Mouse (Mus musculus): ENCODE results near the gene Dnase2a. TPM values are rescaled to one million over a fixed set of nuclear protein-coding genes. Genes with fewer than 3 reads are reported as not detected.

Gene Dnase2a
- 14.8 and 15.4 TPM in 2 replicates for polyA plus RNA-seq (2016; fragmentation: Nextera tagmentation; extraction: Ambion mirVana)

GRCm38 (mm10) chr8:84908421-84909161, at the start of gene Dnase2a:
Gene Dnase2a (plus strand): TSS chr8:84908560.
- H3K27me3 ChIP-seq = peaks cover 44% of the 10 kb centered on the region
- peak within 1 kb of the TSS; percentile 51 for H3K4me3 ChIP-seq
- H3K9ac ChIP-seq = peak within 1 kb of the TSS; percentile 63
- peak; percentile 67; the same call in 1 of the 2 replicates for ATAC-seq (ENCODE audit: insufficient number of reproducible peaks, insufficient read depth, low FRiP score, low TSS enrichment)
- H3K36me3 ChIP-seq = no peaks in the 10 kb centered on the region; the same call in 1 of the 2 replicates
- H3K27ac ChIP-seq = peak within 1 kb of the TSS; percentile 58
- no peaks in the 10 kb centered on the region for H3K9me3 ChIP-seq
- peak within 1 kb of the TSS; percentile 68 for H3K4me2 ChIP-seq (replicated peaks)
- peaks cover 23% of the 10 kb centered on the region for H3K4me1 ChIP-seq
- WGBS = under 1% methylated on average over 45 of the region's 45 CpGs

- H3K9me3 ChIP-seq = no peaks in the 10 kb centered on the region
- H3K9ac ChIP-seq = peak within 1 kb of the TSS; percentile 59
- H3K27ac ChIP-seq = no peak within 1 kb of the TSS
- peak within 1 kb of the TSS; percentile 39 for H3K4me3 ChIP-seq
- H3K27me3 ChIP-seq = 0 out of 2 replicates have a peak, but pooled peaks cover 4% of the 10 kb centered on the region
- 14% methylated on average over 45 of the region's 46 CpGs for WGBS
- peak; percentile 19; the same call in 1 of the 2 replicates for ATAC-seq (ENCODE audit: insufficient number of reproducible peaks, insufficient read depth, low FRiP score, low TSS enrichment)
- peak within 1 kb of the TSS; percentile 88 for H3K4me2 ChIP-seq (replicated peaks)
- peaks cover 11% of the 10 kb centered on the region; the same call in 1 of the 2 replicates for H3K4me1 ChIP-seq
- H3K36me3 ChIP-seq = peaks cover 30% of the 10 kb centered on the region
Measured at GRCm38 (mm10) chr8:84871376-84872308, 36.7 kb upstream of the Dnase2a start, which contains the start of gene Syce2. Gene Syce2 (plus strand): TSS chr8:84872111.

GRCm38 (mm10) chr8:84872309-84872965, 35.9 kb upstream of the Dnase2a start:
- Histone ChIP-seq H3K4me2 (replicated peaks) (peak overlapping the region; percentile 88), H3K4me3 (peak overlapping the region; percentile 39), H3K4me1 (peaks cover 11% of the 10 kb centered on the region; the same call in 1 of the 2 replicates), H3K27ac (no peak overlapping the region), H3K9me3 (no peaks in the 10 kb centered on the region), H3K27me3 (0 out of 2 replicates have a peak, but pooled peaks cover 4% of the 10 kb centered on the region), H3K9ac (peak overlapping the region; percentile 59), H3K36me3 (peaks cover 22% of the 10 kb centered on the region)
- WGBS = 3% methylated on average over 54 of the region's 54 CpGs
- ATAC-seq (ENCODE audit: insufficient number of reproducible peaks, insufficient read depth, low FRiP score, low TSS enrichment) = peak; percentile 65

- Histone ChIP-seq H3K4me3 (peak overlapping the region; percentile 39), H3K9ac (peak overlapping the region; percentile 59; the same call in 1 of the 2 replicates), H3K36me3 (peaks cover 16% of the 10 kb centered on the region), H3K4me1 (peaks cover 11% of the 10 kb centered on the region; the same call in 1 of the 2 replicates), H3K4me2 (replicated peaks) (peak overlapping the region; percentile 88), H3K27ac (no peak overlapping the region), H3K27me3 (0 out of 2 replicates have a peak, but pooled peaks cover 4% of the 10 kb centered on the region), H3K9me3 (no peaks in the 10 kb centered on the region)
- WGBS = 63% methylated on average over 4 of the region's 4 CpGs
- ATAC-seq (ENCODE audit: insufficient number of reproducible peaks, insufficient read depth, low FRiP score, low TSS enrichment) = no peak
Measured at GRCm38 (mm10) chr8:84873016-84873415, 35.3 kb upstream of the Dnase2a start.

GRCm38 (mm10) chr8:84874339-84874738, 34.0 kb upstream of the Dnase2a start:
- Histone ChIP-seq H3K9ac (no peak overlapping the region), H3K27me3 (0 out of 2 replicates have a peak, but pooled peaks cover 4% of the 10 kb centered on the region), H3K4me1 (peaks cover 11% of the 10 kb centered on the region; the same call in 1 of the 2 replicates), H3K4me2 (replicated peaks) (no peak overlapping the region), H3K27ac (no peak overlapping the region), H3K4me3 (no peak overlapping the region), H3K9me3 (no peaks in the 10 kb centered on the region), H3K36me3 (peaks cover 3% of the 10 kb centered on the region)
- 87% methylated on average over 3 of the region's 3 CpGs for WGBS
- no peak for ATAC-seq (ENCODE audit: insufficient number of reproducible peaks, insufficient read depth, low FRiP score, low TSS enrichment)

- Histone ChIP-seq H3K9ac (no peak overlapping the region), H3K9me3 (no peaks in the 10 kb centered on the region), H3K27ac (no peak overlapping the region), H3K27me3 (0 out of 2 replicates have a peak, but pooled peaks cover 4% of the 10 kb centered on the region), H3K4me2 (replicated peaks) (no peak overlapping the region), H3K4me3 (no peak overlapping the region), H3K4me1 (peaks cover 6% of the 10 kb centered on the region; the same call in 1 of the 2 replicates), H3K36me3 (no peaks in the 10 kb centered on the region)
- 78% methylated on average over 3 of the region's 3 CpGs for whole genome bisulfite sequencing
- ATAC-seq (ENCODE audit: insufficient number of reproducible peaks, insufficient read depth, low FRiP score, low TSS enrichment) = no peak
Measured at GRCm38 (mm10) chr8:84877297-84878035, 30.9 kb upstream of the Dnase2a start.

GRCm38 (mm10) chr8:84878915-84879314, 29.4 kb upstream of the Dnase2a start:
- ATAC-seq (ENCODE audit: insufficient number of reproducible peaks, insufficient read depth, low FRiP score, low TSS enrichment) = no peak
- H3K9me3 ChIP-seq = no peaks in the 10 kb centered on the region
- H3K4me2 ChIP-seq (replicated peaks) = no peak overlapping the region
- H3K27me3 ChIP-seq = no peaks in the 10 kb centered on the region
- H3K36me3 ChIP-seq = no peaks in the 10 kb centered on the region
- no peak overlapping the region for H3K27ac ChIP-seq
- H3K4me3 ChIP-seq = no peak overlapping the region
- H3K9ac ChIP-seq = no peak overlapping the region
- H3K4me1 ChIP-seq = no peaks in the 10 kb centered on the region
- WGBS = 81% methylated on average over 1 of the region's 1 CpGs

- Histone ChIP-seq H3K9ac (no peak overlapping the region), H3K9me3 (no peaks in the 10 kb centered on the region), H3K27me3 (no peaks in the 10 kb centered on the region), H3K4me2 (replicated peaks) (no peak overlapping the region), H3K4me1 (no peaks in the 10 kb centered on the region), H3K4me3 (no peak overlapping the region), H3K27ac (no peak overlapping the region), H3K36me3 (peaks cover 30% of the 10 kb centered on the region)
- ATAC-seq (ENCODE audit: insufficient number of reproducible peaks, insufficient read depth, low FRiP score, low TSS enrichment) = no peak
- WGBS = 89% methylated on average over 4 of the region's 4 CpGs
Measured at GRCm38 (mm10) chr8:84884728-84885127, 23.6 kb upstream of the Dnase2a start.

- H3K9ac ChIP-seq = no peak overlapping the region
- H3K4me2 ChIP-seq (replicated peaks) = no peak overlapping the region
- WGBS = 93% methylated on average over 3 of the region's 3 CpGs
- H3K4me3 ChIP-seq = no peak overlapping the region
- no peak for ATAC-seq (ENCODE audit: insufficient number of reproducible peaks, insufficient read depth, low FRiP score, low TSS enrichment)
- H3K9me3 ChIP-seq = no peaks in the 10 kb centered on the region
- H3K27ac ChIP-seq = no peak overlapping the region
- no peaks in the 10 kb centered on the region for H3K27me3 ChIP-seq
- H3K36me3 ChIP-seq = peaks cover 46% of the 10 kb centered on the region
- peaks cover 6% of the 10 kb centered on the region for H3K4me1 ChIP-seq
Measured at GRCm38 (mm10) chr8:84888280-84888679, 20.1 kb upstream of the Dnase2a start.

- Histone ChIP-seq H3K27ac (no peak overlapping the region), H3K27me3 (no peaks in the 10 kb centered on the region), H3K4me1 (peaks cover 6% of the 10 kb centered on the region), H3K4me2 (replicated peaks) (no peak overlapping the region), H3K9ac (no peak overlapping the region), H3K4me3 (no peak overlapping the region), H3K9me3 (no peaks in the 10 kb centered on the region), H3K36me3 (peaks cover 46% of the 10 kb centered on the region)
- ATAC-seq (ENCODE audit: insufficient number of reproducible peaks, insufficient read depth, low FRiP score, low TSS enrichment) = no peak
- 94% methylated on average over 1 of the region's 1 CpGs for WGBS
Measured at GRCm38 (mm10) chr8:84889141-84889540, 19.2 kb upstream of the Dnase2a start.

Data from embryonic facial prominence, embryonic 12.5 days (tissue).